Mouse (Mus musculus): ENCODE measurements around the gene Yif1b. TPM values are rescaled to one million over a fixed set of nuclear protein-coding genes. Genes with fewer than 3 reads are reported as not detected.
A peak's percentile ranks its signal among the peaks of the same experiment; 100 is the strongest.
"Not testable (repeated sequence)": the region's sequence is repeated elsewhere in the genome, so short reads cannot be mapped to it uniquely, and the experiment has no call there.

The Yif1b gene
- 105 and 114 TPM in 2 replicates for polyA plus RNA-seq (2014; fragmentation: Nextera tagmentation; extraction: Ambion mirVana)

- Histone ChIP-seq H3K4me1 (ENCODE audit: control insufficient read depth in 2 of 2, insufficient read depth in 2 of 2, low read length in 2 of 2) (peaks cover 12 to 28% of the 10 kb centered on the region in 2 experiments; a peak in 3 of 4 replicates), H3K36me3 (ENCODE audit: control insufficient read depth, insufficient read depth, low read length) (no peaks in the 10 kb centered on the region), H3K27me3 (ENCODE audit: control insufficient read depth, insufficient read depth, low read length) (no peaks in the 10 kb centered on the region), H3K9ac (ENCODE audit: low read length) (peak within 1 kb of the TSS; percentile 79), H3K4me3 (ENCODE audit: control insufficient read depth in 1 of 2, insufficient read depth in 1 of 2, low read depth in 1 of 2, low read length in 2 of 2) (peak within 1 kb of the TSS; percentile 53 to 62), H3K4me2 (ENCODE audit: low read length) (peak within 1 kb of the TSS; percentile 88), H3K27ac (replicated peaks in 1 of 2; ENCODE audit: control insufficient read depth in 1 of 2, insufficient read depth in 1 of 2, low read depth in 2 of 2, low read length in 2 of 2) (peak within 1 kb of the TSS; percentile 84 to 91), H3K9me3 (ENCODE audit: control insufficient read depth, low read length) (no peaks in the 10 kb centered on the region)
- under 1% methylated on average over 60 of the region's 60 CpGs for WGBS
- peak; percentile 96 for ATAC-seq (ENCODE audit: insufficient number of reproducible peaks, insufficient read depth, low FRiP score, low read depth)
Observed at GRCm38 (mm10) chr7:29238019-29238967, at the start of gene Yif1b. Gene Yif1b (plus strand): TSS chr7:29238329.

GRCm38 (mm10) chr7:29194230-29194629, 43.9 kb upstream of the Yif1b start:
- H3K4me1 ChIP-seq (ENCODE audit: control insufficient read depth in 2 of 2, insufficient read depth in 2 of 2, low read length in 2 of 2); H3K36me3 ChIP-seq (ENCODE audit: control insufficient read depth, insufficient read depth, low read length); H3K4me2 ChIP-seq (ENCODE audit: low read length); H3K9ac ChIP-seq (ENCODE audit: low read length); ATAC-seq (ENCODE audit: insufficient number of reproducible peaks, insufficient read depth, low FRiP score, low read depth); H3K9me3 ChIP-seq (ENCODE audit: control insufficient read depth, low read length); H3K4me3 ChIP-seq (ENCODE audit: control insufficient read depth in 1 of 2, insufficient read depth in 1 of 2, low read depth in 1 of 2, low read length in 2 of 2); H3K27me3 ChIP-seq (ENCODE audit: control insufficient read depth, insufficient read depth, low read length); H3K27ac ChIP-seq (replicated peaks in 1 of 2; ENCODE audit: control insufficient read depth in 1 of 2, insufficient read depth in 1 of 2, low read depth in 2 of 2, low read length in 2 of 2): not testable (repeated sequence)
- 83% methylated on average over 1 of the region's 1 CpGs for WGBS

DNA sequence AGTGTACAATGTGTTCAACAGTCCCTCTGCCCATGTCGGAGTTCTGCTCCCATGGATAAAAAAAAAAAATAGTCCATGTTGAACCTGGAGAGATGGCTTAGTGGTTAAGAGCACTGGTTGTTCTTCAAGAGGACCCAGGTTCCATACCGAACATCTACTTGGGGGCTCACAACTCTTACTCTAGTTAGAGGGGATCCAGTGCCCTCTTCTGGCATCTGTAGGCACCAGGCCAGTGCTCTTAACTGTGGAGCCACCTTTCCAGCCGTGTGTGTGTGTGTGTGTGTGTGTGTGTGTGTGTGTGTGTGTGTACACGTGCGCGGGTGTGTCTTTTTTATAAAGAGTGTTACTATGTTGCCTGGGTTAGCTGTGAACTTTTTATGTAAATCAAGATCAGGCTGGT, 35.6 kb upstream of the Yif1b start:
- WGBS = 85% methylated on average over 6 of the region's 6 CpGs
- H3K27ac ChIP-seq (replicated peaks in 1 of 2; ENCODE audit: control insufficient read depth in 1 of 2, insufficient read depth in 1 of 2, low read depth in 2 of 2, low read length in 2 of 2) = no peak overlapping the region

GRCm38 (mm10) chr7:29211013-29211412, 27.1 kb upstream of the Yif1b start:
- peak overlapping the region; percentile 44 to 59 for H3K4me3 ChIP-seq (ENCODE audit: control insufficient read depth in 1 of 2, insufficient read depth in 1 of 2, low read depth in 1 of 2, low read length in 2 of 2)
- peak overlapping the region; percentile 14; the same call in 1 of the 2 replicates for H3K9ac ChIP-seq (ENCODE audit: low read length)
- WGBS = 16% methylated on average over 14 of the region's 15 CpGs
- not testable (repeated sequence) for H3K4me1 ChIP-seq (ENCODE audit: control insufficient read depth in 2 of 2, insufficient read depth in 2 of 2, low read length in 2 of 2); H3K9me3 ChIP-seq (ENCODE audit: control insufficient read depth, low read length); H3K27me3 ChIP-seq (ENCODE audit: control insufficient read depth, insufficient read depth, low read length); H3K36me3 ChIP-seq (ENCODE audit: control insufficient read depth, insufficient read depth, low read length)
- H3K4me2 ChIP-seq (ENCODE audit: low read length) = peak overlapping the region; percentile 58
- ATAC-seq (ENCODE audit: insufficient number of reproducible peaks, insufficient read depth, low FRiP score, low read depth) = peak; percentile 29; the same call in 1 of the 2 replicates
- peak overlapping the region; percentile 46 to 68; a peak in 1 of 4 replicates for H3K27ac ChIP-seq (replicated peaks in 1 of 2; ENCODE audit: control insufficient read depth in 1 of 2, insufficient read depth in 1 of 2, low read depth in 2 of 2, low read length in 2 of 2)

More for the DNA sequence above, 35.6 kb upstream of the Yif1b start:
- Histone ChIP-seq H3K36me3 (ENCODE audit: control insufficient read depth, insufficient read depth, low read length) (no peaks in the 10 kb centered on the region), H3K9me3 (ENCODE audit: control insufficient read depth, low read length) (no peaks in the 10 kb centered on the region), H3K27me3 (ENCODE audit: control insufficient read depth, insufficient read depth, low read length) (no peaks in the 10 kb centered on the region), H3K9ac (ENCODE audit: low read length) (no peak overlapping the region), H3K4me1 (ENCODE audit: control insufficient read depth in 2 of 2, insufficient read depth in 2 of 2, low read length in 2 of 2) (no peaks in the 10 kb centered on the region), H3K4me3 (ENCODE audit: control insufficient read depth in 1 of 2, insufficient read depth in 1 of 2, low read depth in 1 of 2, low read length in 2 of 2) (no peak overlapping the region), H3K4me2 (ENCODE audit: low read length) (no peak overlapping the region)
- ATAC-seq (ENCODE audit: insufficient number of reproducible peaks, insufficient read depth, low FRiP score, low read depth) = no peak

DNA sequence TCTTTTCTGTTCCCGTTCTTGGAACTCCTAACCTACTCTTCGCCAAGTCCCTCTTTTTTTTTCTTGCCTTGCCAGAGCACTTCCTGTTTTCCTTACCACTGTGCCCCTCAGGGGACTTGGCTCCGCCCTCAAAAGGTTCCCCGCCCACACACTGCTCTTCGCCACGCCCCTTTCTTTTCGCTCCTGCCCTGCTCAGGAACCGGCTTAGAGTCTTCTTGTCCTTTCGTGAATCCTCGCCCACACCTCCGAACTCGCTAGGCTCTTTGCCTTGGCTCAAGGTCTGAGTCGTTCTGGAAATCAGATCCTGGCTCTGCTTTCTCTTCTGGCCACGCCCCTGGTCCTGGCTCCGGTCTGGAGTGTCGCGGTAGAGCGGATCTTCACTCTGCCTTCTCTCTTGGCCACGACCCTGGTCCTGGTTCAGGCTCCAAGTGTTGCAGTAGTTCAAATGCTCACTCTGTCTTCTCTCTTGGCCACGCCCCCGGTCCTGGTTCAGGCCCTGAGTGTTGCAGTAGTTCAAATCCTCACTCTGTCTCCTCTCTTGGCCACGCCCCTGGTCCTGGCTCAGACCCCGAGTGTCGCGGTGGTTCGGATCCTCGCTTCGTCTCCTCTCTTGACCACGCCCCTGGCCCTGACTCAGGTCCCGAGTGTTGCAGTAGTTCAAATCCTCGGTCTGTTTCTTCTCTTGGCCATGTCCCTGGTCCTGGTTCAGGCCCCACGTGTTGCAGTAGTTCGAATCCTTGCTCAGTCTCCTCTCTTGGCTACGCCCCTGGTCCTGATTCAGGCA, 26.5 kb upstream of the Yif1b start:
- peaks cover 12% of the 10 kb centered on the region; the same call in 1 of the 2 replicates for H3K9me3 ChIP-seq (ENCODE audit: control insufficient read depth, low read length)
- ATAC-seq (ENCODE audit: insufficient number of reproducible peaks, insufficient read depth, low FRiP score, low read depth) = peak; percentile 78
- H3K4me2 ChIP-seq (ENCODE audit: low read length) = peak overlapping the region; percentile 58
- peak overlapping the region; percentile 44 to 59 for H3K4me3 ChIP-seq (ENCODE audit: control insufficient read depth in 1 of 2, insufficient read depth in 1 of 2, low read depth in 1 of 2, low read length in 2 of 2)
- peaks cover 4 to 5% of the 10 kb centered on the region in 2 experiments; a peak in 1 of 4 replicates for H3K4me1 ChIP-seq (ENCODE audit: control insufficient read depth in 2 of 2, insufficient read depth in 2 of 2, low read length in 2 of 2)
- H3K27me3 ChIP-seq (ENCODE audit: control insufficient read depth, insufficient read depth, low read length) = peaks cover 8% of the 10 kb centered on the region; the same call in 1 of the 2 replicates
- peak overlapping the region; percentile 14; the same call in 1 of the 2 replicates for H3K9ac ChIP-seq (ENCODE audit: low read length)
- H3K27ac ChIP-seq (replicated peaks in 1 of 2; ENCODE audit: control insufficient read depth in 1 of 2, insufficient read depth in 1 of 2, low read depth in 2 of 2, low read length in 2 of 2) = peak overlapping the region; percentile 46 to 68; a peak in 2 of 4 replicates
- no peaks in the 10 kb centered on the region for H3K36me3 ChIP-seq (ENCODE audit: control insufficient read depth, insufficient read depth, low read length)
- 3% methylated on average over 34 of the region's 34 CpGs for WGBS

- H3K4me3 ChIP-seq (ENCODE audit: control insufficient read depth in 1 of 2, insufficient read depth in 1 of 2, low read depth in 1 of 2, low read length in 2 of 2) = peak overlapping the region; percentile 44 to 59; a peak in 2 of 4 replicates
- no peaks in the 10 kb centered on the region for H3K36me3 ChIP-seq (ENCODE audit: control insufficient read depth, insufficient read depth, low read length)
- no peak overlapping the region for H3K9ac ChIP-seq (ENCODE audit: low read length)
- no peak overlapping the region for H3K27ac ChIP-seq (replicated peaks in 1 of 2; ENCODE audit: control insufficient read depth in 1 of 2, insufficient read depth in 1 of 2, low read depth in 2 of 2, low read length in 2 of 2)
- H3K9me3 ChIP-seq (ENCODE audit: control insufficient read depth, low read length) = peaks cover 14% of the 10 kb centered on the region; the same call in 1 of the 2 replicates
- peaks cover 8% of the 10 kb centered on the region; the same call in 1 of the 2 replicates for H3K27me3 ChIP-seq (ENCODE audit: control insufficient read depth, insufficient read depth, low read length)
- 14% methylated on average over 26 of the region's 26 CpGs for WGBS
- peak overlapping the region; percentile 58 for H3K4me2 ChIP-seq (ENCODE audit: low read length)
- no peak for ATAC-seq (ENCODE audit: insufficient number of reproducible peaks, insufficient read depth, low FRiP score, low read depth)
- peaks cover 4 to 5% of the 10 kb centered on the region in 2 experiments; a peak in 1 of 4 replicates for H3K4me1 ChIP-seq (ENCODE audit: control insufficient read depth in 2 of 2, insufficient read depth in 2 of 2, low read length in 2 of 2)
Observed at GRCm38 (mm10) chr7:29212199-29212765, 25.8 kb upstream of the Yif1b start.
